Mouse (Mus musculus) Patski (cell line): ENCODE results near the gene Scarf2. TPM values are rescaled to one million over a fixed set of nuclear protein-coding genes. Genes with fewer than 3 reads are reported as not detected.
A peak's percentile ranks its signal among the peaks of the same experiment; 100 is the strongest.

ENCODE experiments used
- ATAC-seq: fragments of 100-300 bp; one replicate; pipeline ENCODE4 v1.8.0; 2021
- CTCF ChIA-PET: fragments of 350-600 bp; sonication (Branson Sonifier 250); formaldehyde crosslinking; loops from one replicate; lab custom pipeline; 2022; ENCODE audit warnings: inconsistent platforms; lab: Charles Lee
- POLR2A ChIA-PET: fragments of 350-600 bp; sonication (Branson Sonifier 250); formaldehyde crosslinking; loops from one replicate; lab custom pipeline; 2022; ENCODE audit warnings: antibody characterized with exemption, inconsistent platforms; lab: Charles Lee
- DNase-seq: peaks from one replicate; pipeline ENCODE4 v3.0.0-alpha.2; 2011; ENCODE audit warnings: low read depth, low spot score
- H3K27me3 ChIP-seq: fragments of 371-371 bp; one replicate; pipeline ENCODE4 v1.5.1; 2021
- CTCF ChIP-seq: fragments of 100-300 bp; IDR thresholded peaks from one replicate; pipeline ENCODE4 v1.5.1; 2021
- in situ Hi-C: fragments of 300-500 bp; cut with MboI; formaldehyde crosslinking; loops from 3 replicates; pipeline ENCODE4 v1.11.1; 2018; ENCODE audit warnings: low pct_unique_long_range_greater_than_20kb, mixed read lengths
- polyA plus RNA-seq: library from polyadenylated mRNA; unstranded; gene quantifications from one replicate; pipeline ENCODE4 v1.2.3, GENCODE M21; 2021

Scarf2 gene
- polyA plus RNA-seq, 1 experiment from 2014 or later, result 60.3 TPM

- CTCF ChIA-PET, result no interaction called here
- TF ChIP-seq CTCF, result no peak
- POLR2A ChIA-PET, result no interaction called here
- in situ Hi-C loops, result no loop called here
- peaks cover 7% of the 10 kb centered on the region for H3K27me3 ChIP-seq
- DNase-seq (no peak), ATAC-seq (no peak)
These were observed 31.1 kb downstream of the Scarf2 start for GRCm38 (mm10) chr16:17828229-17828628.

- CTCF ChIA-PET, result interaction anchor here (0.8 to 2.1 kb wide), 2 partner anchors 16 to 20 kb away, joined by 3 to 12 read pairs; no protein-coding TSS in a partner anchor
- DNase-seq (no peak), ATAC-seq (no peak)
- peaks cover 9% of the 10 kb centered on the region for H3K27me3 ChIP-seq
- in situ Hi-C loops, result no loop called here
- TF ChIP-seq CTCF, result no peak
- POLR2A ChIA-PET, result no interaction called here
These were observed 31.8 kb downstream of the Scarf2 start for GRCm38 (mm10) chr16:17828867-17829266.

GRCm38 (mm10) chr16:17830385-17831178 is 33.5 kb downstream of the Scarf2 start:
- POLR2A ChIA-PET, result interaction anchor here (0.7 to 1.3 kb wide), 3 partner anchors 14 to 21 kb away, joined by 3 to 4 read pairs (median 3); no protein-coding TSS in a partner anchor
- DNase-seq (no peak), ATAC-seq (peak; percentile 31)
- no peak for TF ChIP-seq CTCF
- CTCF ChIA-PET, result interaction anchor here (0.8 to 2.1 kb wide), 7 partner anchors 10 to 98 kb away, joined by 3 to 12 read pairs (median 3); partner anchors contain the start of gene Med15
- in situ Hi-C loops, result no loop called here
- H3K27me3 ChIP-seq, result peaks cover 17% of the 10 kb centered on the region

- no peak for ATAC-seq
- DNase-seq, result no peak
- ChIA-PET POLR2A (no interaction called here), CTCF (interaction anchor here (1.0 to 1.6 kb wide), 6 partner anchors 14 to 99 kb away, joined by 3 to 5 read pairs (median 3); partner anchors contain the start of gene Med15)
- no peak for TF ChIP-seq CTCF
- peaks cover 17% of the 10 kb centered on the region for H3K27me3 ChIP-seq
- in situ Hi-C loops, result no loop called here
These were observed 34.7 kb downstream of the Scarf2 start for GRCm38 (mm10) chr16:17831781-17832180.

- ChIA-PET CTCF (interaction anchor here (1.6 kb wide), 1 partner anchor 13 kb away, joined by 3 read pairs; no protein-coding TSS in a partner anchor), POLR2A (no interaction called here)
- peaks cover 17% of the 10 kb centered on the region for H3K27me3 ChIP-seq
- in situ Hi-C loops, result no loop called here
- DNase-seq, result no peak
- no peak for TF ChIP-seq CTCF
- ATAC-seq, result no peak
These were observed 35.7 kb downstream of the Scarf2 start, which contains the start of gene B830017H08Rik for GRCm38 (mm10) chr16:17832821-17833220. Gene B830017H08Rik (plus strand): TSS chr16:17833121.

- ATAC-seq (no peak), DNase-seq (no peak)
- CTCF ChIA-PET, result interaction anchor here (0.9 to 1.7 kb wide), 2 partner anchors 14 to 16 kb away, joined by 3 to 7 read pairs; no protein-coding TSS in a partner anchor
- in situ Hi-C loops, result no loop called here
- peaks cover 17% of the 10 kb centered on the region for H3K27me3 ChIP-seq
- POLR2A ChIA-PET, result interaction anchor here (1.6 kb wide), 1 partner anchor 21 kb away, joined by 4 read pairs; no protein-coding TSS in a partner anchor
- TF ChIP-seq CTCF, result no peak
These were observed 36.2 kb downstream of the Scarf2 start for GRCm38 (mm10) chr16:17833321-17833680.

- POLR2A ChIA-PET, result interaction anchor here (1.6 kb wide), 1 partner anchor 21 kb away, joined by 4 read pairs; no protein-coding TSS in a partner anchor
- in situ Hi-C loops, result no loop called here
These were observed 36.8 kb downstream of the Scarf2 start for GRCm38 (mm10) chr16:17833681-17834399.

GRCm38 (mm10) chr16:17834543-17834942 is 37.5 kb downstream of the Scarf2 start:
- TF ChIP-seq CTCF, result no peak
- DNase-seq (no peak), ATAC-seq (no peak)
- POLR2A ChIA-PET, result interaction anchor here (1.6 kb wide), 1 partner anchor 22 kb away, joined by 4 read pairs; no protein-coding TSS in a partner anchor
- CTCF ChIA-PET, result interaction anchor here (0.7 to 1.7 kb wide), 3 partner anchors 10 to 14 kb away, joined by 3 to 7 read pairs (median 4); no protein-coding TSS in a partner anchor
- in situ Hi-C loops, result no loop called here
- peaks cover 17% of the 10 kb centered on the region for H3K27me3 ChIP-seq

More at GRCm38 (mm10) chr16:17833681-17834399, 36.8 kb downstream of the Scarf2 start:
- CTCF ChIA-PET, result interaction anchor here (0.7 to 1.7 kb wide), 4 partner anchors 9 to 15 kb away, joined by 3 to 7 read pairs (median 4); no protein-coding TSS in a partner anchor
- ATAC-seq, result no peak
- H3K27me3 ChIP-seq, result peaks cover 17% of the 10 kb centered on the region
- TF ChIP-seq CTCF, result no peak
- DNase-seq, result no peak

GRCm38 (mm10) chr16:17835481-17835880 is 38.4 kb downstream of the Scarf2 start:
- DNase-seq, result no peak

GRCm38 (mm10) chr16:17838051-17838450 is 41.0 kb downstream of the Scarf2 start, which contains the start of gene Car15:
Gene Car15 (minus strand): TSS chr16:17838364.
- H3K27me3 ChIP-seq, result peaks cover 12% of the 10 kb centered on the region
- ChIA-PET CTCF (interaction anchor here (1.2 to 2.2 kb wide), 2 partner anchors 12 to 13 kb away, joined by 4 to 7 read pairs; no protein-coding TSS in a partner anchor), POLR2A (no interaction called here)
- in situ Hi-C loops, result no loop called here
- DNase-seq (no peak), ATAC-seq (no peak)
- no peak for TF ChIP-seq CTCF

More at GRCm38 (mm10) chr16:17835481-17835880, 38.4 kb downstream of the Scarf2 start:
- CTCF ChIA-PET, result interaction anchor here (1.0 to 1.9 kb wide), 2 partner anchors 9 to 14 kb away, joined by 3 to 6 read pairs; no protein-coding TSS in a partner anchor
- POLR2A ChIA-PET, result no interaction called here
- H3K27me3 ChIP-seq, result peaks cover 17% of the 10 kb centered on the region
- in situ Hi-C loops, result no loop called here
- no peak for TF ChIP-seq CTCF
- ATAC-seq, result no peak
